Mouse (Mus musculus) Muller cell, postnatal 12 days (primary cell): ENCODE measurements around the gene Tmem235.

Experiments used
- DNase-seq: peaks from one replicate; pipeline ENCODE4 v3.0.0-alpha.2; 2015; ENCODE audit errors: inconsistent ontology term

Gene Tmem235

GRCm38 (mm10) chr11:117891581-117892175, 31.1 kb downstream of the Tmem235 start:
- DNase-seq = no peak

- DNase-seq = no peak
Measured at GRCm38 (mm10) chr11:117892199-117892598, 31.6 kb downstream of the Tmem235 start.

- DNase-seq = no peak
Measured at GRCm38 (mm10) chr11:117894676-117895075, 34.1 kb downstream of the Tmem235 start.

- peak; percentile 28 for DNase-seq
Measured at GRCm38 (mm10) chr11:117896533-117896932, 36.0 kb downstream of the Tmem235 start.

GRCm38 (mm10) chr11:117902282-117902681, 41.7 kb downstream of the Tmem235 start:
- DNase-seq = no peak

GRCm38 (mm10) chr11:117904442-117904841, 43.9 kb downstream of the Tmem235 start:
- no peak for DNase-seq

GRCm38 (mm10) chr11:117909337-117909736, 48.8 kb downstream of the Tmem235 start:
- no peak for DNase-seq

- peak; percentile 77 for DNase-seq
Measured at GRCm38 (mm10) chr11:117912684-117913352, 52.3 kb downstream of the Tmem235 start.

GRCm38 (mm10) chr11:117914531-117914930, 54.0 kb downstream of the Tmem235 start:
- no peak for DNase-seq
